Mouse (Mus musculus) brown adipose tissue, adult 24 weeks (tissue): Measurements from ENCODE around the gene Ric8b. TPM values are rescaled to one million over a fixed set of nuclear protein-coding genes. Genes with fewer than 3 reads are reported as not detected.

Source experiments
- H3K27ac ChIP-seq: fragments of 200-500 bp; replicated peaks from 2 replicates; pipeline ENCODE4 v1.5.1; 2012; ENCODE audit warnings: low read depth, mild to moderate bottlenecking, low read length
- H3K4me1 ChIP-seq: fragments of 200-500 bp; 2 replicates; pipeline ENCODE4 v1.6.1; 2012; ENCODE audit warnings: low read length, mixed read lengths; ENCODE audit not compliant: control insufficient read depth, insufficient read depth, insufficient read length
- H3K4me3 ChIP-seq: fragments of 200-500 bp; 2 replicates; pipeline ENCODE4 v1.5.1; 2012; ENCODE audit warnings: low read depth, mild to moderate bottlenecking, low read length, moderate library complexity; ENCODE audit not compliant: insufficient read depth
- polyA plus RNA-seq: library from polyadenylated mRNA; stranded (reverse); fragments of >200 nt; gene quantifications from 2 replicates; pipeline ENCODE4 v1.2.4, GENCODE M21; 2012; ENCODE audit not compliant: missing spikeins, insufficient read depth, insufficient read length

Ric8b gene
- polyA plus RNA-seq, 1 experiment = 26.9 TPM

GRCm38 (mm10) chr10:84902213-84902612, 15.2 kb upstream of the Ric8b start:
- Histone ChIP-seq H3K4me1 (peaks cover 19% of the 10 kb centered on the region), H3K27ac (peak overlapping the region; percentile 96), H3K4me3 (no peak overlapping the region)

- Histone ChIP-seq H3K4me3 (no peak overlapping the region), H3K4me1 (peaks cover 19% of the 10 kb centered on the region)
Measured at GRCm38 (mm10) chr10:84903307-84903706, 14.1 kb upstream of the Ric8b start.

GRCm38 (mm10) chr10:84903742-84904141, 13.7 kb upstream of the Ric8b start:
- H3K27ac ChIP-seq = no peak overlapping the region
- peaks cover 22% of the 10 kb centered on the region for H3K4me1 ChIP-seq
- H3K4me3 ChIP-seq = no peak overlapping the region

More at GRCm38 (mm10) chr10:84903307-84903706, 14.1 kb upstream of the Ric8b start:
- peak overlapping the region; percentile 96; the same call in 1 of the 2 replicates for H3K27ac ChIP-seq

DNA sequence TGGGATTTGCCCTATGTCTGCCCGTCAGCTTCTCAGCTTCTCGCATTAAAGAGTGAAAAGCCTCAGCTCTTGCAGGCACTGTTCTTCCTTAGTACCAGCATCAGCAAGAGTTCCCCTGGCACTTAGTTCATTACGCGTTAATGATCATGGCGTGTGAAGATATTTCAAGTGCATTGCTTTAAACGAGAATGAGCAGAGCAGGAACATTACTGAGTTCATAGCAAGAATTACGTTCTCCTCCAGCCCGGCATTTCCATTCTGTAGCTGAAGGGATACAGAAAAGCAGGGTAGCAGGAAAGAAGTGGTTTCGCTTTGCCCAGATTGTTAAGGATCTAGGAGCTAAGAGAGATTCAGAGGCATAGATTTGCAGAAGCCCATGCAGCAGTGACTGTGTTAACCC, 10.5 kb upstream of the Ric8b start:
- H3K4me3 ChIP-seq = no peak overlapping the region
- no peak overlapping the region for H3K27ac ChIP-seq
- peaks cover 22% of the 10 kb centered on the region for H3K4me1 ChIP-seq

DNA sequence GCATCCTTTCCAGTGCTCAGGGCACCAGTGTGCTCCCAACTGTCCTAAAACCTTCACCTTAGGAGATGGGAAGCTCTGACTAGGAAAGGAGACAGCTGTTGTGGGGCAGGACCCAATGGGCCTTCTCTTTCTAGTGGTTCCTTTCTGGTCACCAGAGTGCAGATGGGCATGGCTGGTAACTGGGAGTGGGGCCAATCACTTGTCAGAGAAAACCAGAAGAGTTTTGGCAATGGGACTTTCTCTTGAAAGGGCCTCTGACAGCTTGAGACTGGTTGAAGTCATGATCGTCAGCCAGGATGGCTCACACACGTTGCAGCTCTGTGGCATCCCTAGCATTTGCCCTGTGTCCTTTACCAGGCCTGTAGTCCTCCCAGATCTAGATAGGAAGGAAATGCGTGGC, 9.4 kb upstream of the Ric8b start:
- Histone ChIP-seq H3K27ac (peak overlapping the region; percentile 38; the same call in 1 of the 2 replicates), H3K4me3 (no peak overlapping the region)

GRCm38 (mm10) chr10:84908471-84908870, 8.9 kb upstream of the Ric8b start:
- H3K27ac ChIP-seq = peak overlapping the region; percentile 38
- H3K4me3 ChIP-seq = no peak overlapping the region
- peaks cover 10% of the 10 kb centered on the region for H3K4me1 ChIP-seq

More for the DNA sequence above, 9.4 kb upstream of the Ric8b start:
- peaks cover 12% of the 10 kb centered on the region for H3K4me1 ChIP-seq

DNA sequence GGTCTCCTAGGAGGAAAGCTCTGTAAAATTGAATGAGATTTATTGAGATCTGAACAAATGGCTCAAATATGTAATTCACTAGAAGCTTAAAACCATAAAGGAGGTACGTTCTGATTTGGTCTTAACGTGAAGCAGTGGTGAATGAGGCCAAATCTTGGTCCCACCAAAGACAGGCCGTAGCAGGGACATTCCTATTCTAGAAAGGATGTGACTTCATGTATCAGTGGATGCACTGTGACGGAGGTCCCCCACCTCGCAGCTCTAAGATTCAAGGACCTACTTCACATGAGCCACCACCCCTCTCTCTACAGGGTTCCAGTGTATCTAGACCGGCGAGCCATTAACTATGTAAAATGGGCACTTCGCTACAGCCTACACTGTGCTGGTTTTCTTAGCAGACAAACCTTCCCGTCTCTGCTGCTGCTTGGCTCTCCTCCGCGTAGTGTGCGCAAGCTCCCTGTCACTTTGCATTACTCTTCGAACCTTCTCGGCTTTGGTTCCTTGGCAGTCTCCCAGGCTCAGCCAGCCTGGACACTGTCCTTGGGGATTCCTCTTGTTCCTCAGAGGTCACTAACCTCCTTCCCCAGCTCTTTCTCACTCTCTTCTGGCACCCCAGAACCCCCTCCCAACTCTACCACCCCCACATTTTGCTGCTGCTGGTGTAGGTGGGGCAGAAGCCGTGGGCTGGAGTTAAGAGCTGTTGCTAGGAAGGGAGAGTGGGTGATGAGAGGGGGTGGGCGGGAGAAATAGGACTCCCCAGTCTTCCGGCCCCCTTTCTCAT, 8.2 kb upstream of the Ric8b start:
- Histone ChIP-seq H3K27ac (peak overlapping the region; percentile 30), H3K4me3 (no peak overlapping the region), H3K4me1 (0 out of 2 replicates have a peak, but pooled peaks cover 4% of the 10 kb centered on the region)

- H3K4me1 ChIP-seq = 0 out of 2 replicates have a peak, but pooled peaks cover 4% of the 10 kb centered on the region
- H3K27ac ChIP-seq = no peak overlapping the region
- H3K4me3 ChIP-seq = no peak overlapping the region
Measured at GRCm38 (mm10) chr10:84910194-84910593, 7.2 kb upstream of the Ric8b start.

GRCm38 (mm10) chr10:84910758-84911384, 6.5 kb upstream of the Ric8b start:
- Histone ChIP-seq H3K4me1 (0 out of 2 replicates have a peak, but pooled peaks cover 4% of the 10 kb centered on the region), H3K4me3 (no peak overlapping the region)

DNA sequence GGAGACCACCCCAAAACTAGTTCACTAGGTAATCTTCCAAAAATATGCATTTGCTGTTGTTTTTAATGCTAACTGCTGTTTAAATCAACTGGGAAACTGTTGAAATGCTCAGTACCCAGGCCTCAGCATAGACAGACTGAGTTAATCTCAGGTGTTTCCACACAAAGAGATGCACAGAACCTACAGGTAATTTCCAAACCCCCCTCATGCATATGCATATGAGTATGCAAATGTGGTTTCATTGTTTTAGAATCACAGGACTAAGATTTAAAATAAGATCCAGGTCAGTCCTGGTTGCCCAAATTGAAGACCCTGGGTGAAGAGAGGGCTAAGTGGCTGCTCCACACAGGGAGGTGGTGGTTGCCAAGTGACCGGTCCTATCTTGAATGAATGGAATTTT, 4.3 kb upstream of the Ric8b start:
- peaks cover 4% of the 10 kb centered on the region; the same call in 1 of the 2 replicates for H3K4me1 ChIP-seq
- no peak overlapping the region for H3K27ac ChIP-seq
- no peak overlapping the region for H3K4me3 ChIP-seq

More at GRCm38 (mm10) chr10:84910758-84911384, 6.5 kb upstream of the Ric8b start:
- no peak overlapping the region for H3K27ac ChIP-seq

GRCm38 (mm10) chr10:84915476-84915875, 1.9 kb upstream of the Ric8b start:
- no peak overlapping the region for H3K4me3 ChIP-seq
- peaks cover 6% of the 10 kb centered on the region; the same call in 1 of the 2 replicates for H3K4me1 ChIP-seq
- H3K27ac ChIP-seq = no peak overlapping the region

- Histone ChIP-seq H3K27ac (peak overlapping the region; percentile 60), H3K4me3 (peak overlapping the region; percentile 82), H3K4me1 (peaks cover 6% of the 10 kb centered on the region; the same call in 1 of the 2 replicates)
Measured at GRCm38 (mm10) chr10:84917731-84918095, 297 bp downstream of the Ric8b start.

- no peak overlapping the region for H3K4me3 ChIP-seq
- H3K4me1 ChIP-seq = peaks cover 4% of the 10 kb centered on the region; the same call in 1 of the 2 replicates
- H3K27ac ChIP-seq = no peak overlapping the region
Measured at GRCm38 (mm10) chr10:84926336-84926735, 8.9 kb downstream of the Ric8b start.

- no peak overlapping the region for H3K27ac ChIP-seq
- H3K4me1 ChIP-seq = peaks cover 4% of the 10 kb centered on the region; the same call in 1 of the 2 replicates
- H3K4me3 ChIP-seq = no peak overlapping the region
Measured at GRCm38 (mm10) chr10:84926885-84927284, 9.5 kb downstream of the Ric8b start.

DNA sequence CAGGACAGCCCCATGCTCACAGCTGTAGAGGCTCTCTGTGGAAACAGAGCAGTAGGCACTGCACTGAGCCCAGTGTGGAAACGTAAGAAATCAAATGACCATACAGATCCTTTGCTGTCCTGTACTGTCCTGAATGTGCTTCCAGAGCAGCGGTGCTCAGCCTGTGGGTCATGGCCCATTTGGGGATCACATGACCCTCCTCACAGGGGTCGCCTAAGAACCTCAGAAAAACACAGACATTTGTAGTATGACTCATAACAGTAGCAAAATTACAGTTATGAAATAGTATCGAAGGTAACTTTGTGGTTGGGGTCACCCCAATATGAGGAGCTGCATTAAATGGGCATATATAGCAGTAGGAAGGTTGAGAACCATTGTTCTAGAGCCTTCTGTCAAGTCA, 11.0 kb downstream of the Ric8b start:
- H3K27ac ChIP-seq = no peak overlapping the region
- peaks cover 2% of the 10 kb centered on the region; the same call in 1 of the 2 replicates for H3K4me1 ChIP-seq
- no peak overlapping the region for H3K4me3 ChIP-seq
